Mouse (Mus musculus) urinary bladder, postnatal 25 days (tissue): ENCODE measurements around the gene Creb3l1.

Experiments
- DNase-seq: peaks from one replicate; pipeline ENCODE4 v3.0.0; 2022; ENCODE audit warnings: low spot score

The Creb3l1 gene

DNA sequence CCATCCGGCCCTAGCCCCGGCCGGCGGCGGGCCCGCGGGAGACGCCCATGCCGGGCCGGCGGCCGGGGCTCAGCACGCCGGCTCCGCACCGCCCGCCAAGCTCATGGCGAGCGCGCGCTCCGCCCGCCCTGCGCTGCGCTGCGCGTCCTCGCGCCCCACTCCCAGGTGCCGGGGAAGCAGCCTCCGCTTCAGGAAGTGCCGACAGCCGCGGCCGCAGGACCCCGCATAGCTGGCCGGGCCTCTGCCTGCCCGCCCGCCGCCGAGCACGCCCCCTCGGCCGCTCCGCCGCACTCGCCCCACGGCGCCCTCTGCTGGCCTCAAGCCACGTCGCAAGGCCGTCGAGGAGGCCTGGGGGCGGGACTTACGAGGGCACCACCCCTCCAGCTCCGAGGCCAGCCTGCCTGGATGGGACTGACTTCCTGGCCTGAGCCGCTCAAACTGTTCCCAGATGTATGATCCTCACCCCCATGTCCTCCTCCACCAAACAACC lies 60.8 kb downstream of the Creb3l1 start:
- DNase-seq = peak; percentile 100

DNA sequence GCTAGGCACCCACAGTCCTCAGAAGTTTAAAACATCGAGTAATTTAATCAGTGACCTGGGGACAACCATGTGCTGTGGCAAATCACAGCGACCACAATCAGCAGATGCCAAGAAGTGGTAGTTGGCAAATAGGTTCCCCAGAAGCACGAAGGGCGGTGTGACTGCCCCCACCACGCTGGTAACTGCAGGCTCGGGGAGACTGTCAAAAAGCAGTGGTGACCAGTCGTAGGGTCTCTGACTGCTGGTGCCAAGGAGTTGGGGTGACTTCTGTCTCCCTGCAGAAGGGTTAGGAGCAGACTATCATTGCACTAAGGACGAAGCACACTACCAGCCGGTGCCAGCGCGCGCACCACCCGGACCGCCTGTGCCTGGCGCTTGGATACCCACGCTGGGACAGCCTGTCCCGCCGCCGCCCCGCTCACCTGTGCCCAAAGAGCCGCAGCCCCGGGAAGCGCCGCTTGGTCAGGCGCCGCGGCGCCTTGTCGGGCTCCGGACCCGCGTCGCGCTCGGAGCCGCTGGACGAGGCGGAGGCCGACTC lies 61.4 kb downstream of the Creb3l1 start:
- no peak for DNase-seq

DNA sequence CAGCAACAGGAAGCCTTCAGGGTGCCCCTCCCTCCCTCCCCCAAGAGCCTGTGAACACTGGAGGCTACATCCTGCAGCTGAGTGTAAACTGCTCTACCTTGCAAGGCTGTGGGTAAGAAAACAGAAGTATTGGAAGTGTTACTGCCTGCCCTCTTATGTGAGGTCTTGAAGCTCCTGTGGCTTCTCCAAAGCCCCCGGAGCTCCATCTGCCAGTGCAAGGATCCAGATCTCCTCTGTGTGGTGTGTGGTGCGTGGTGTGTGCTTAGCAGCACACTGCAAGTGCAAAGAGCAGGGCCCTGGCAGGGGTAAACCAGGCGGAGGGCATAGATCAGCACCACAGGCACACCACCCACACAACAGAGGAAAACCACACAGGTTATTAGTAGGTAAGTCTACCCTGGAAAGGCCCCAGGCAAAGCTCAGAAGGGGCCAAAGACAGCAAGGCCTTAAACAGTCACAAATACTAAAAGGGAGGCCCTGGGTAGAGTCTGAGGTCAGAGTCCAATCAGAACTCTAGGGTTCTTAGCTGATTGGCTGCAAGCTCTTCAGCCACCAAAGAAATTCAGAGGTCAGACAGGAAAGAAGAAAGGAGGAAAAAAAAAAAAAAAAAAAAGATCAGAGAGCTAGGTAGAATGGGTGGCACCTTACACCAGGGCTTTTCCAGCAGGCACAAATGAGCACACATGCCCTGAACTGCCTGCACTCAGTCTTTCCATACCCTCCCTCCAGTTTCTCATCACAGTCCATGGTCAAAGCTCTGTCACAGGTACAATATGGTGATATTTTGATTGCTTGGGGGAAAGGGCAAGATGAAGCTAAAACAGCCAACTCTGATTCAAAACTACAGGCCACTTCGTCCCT lies 62.2 kb downstream of the Creb3l1 start:
- no peak for DNase-seq

DNA sequence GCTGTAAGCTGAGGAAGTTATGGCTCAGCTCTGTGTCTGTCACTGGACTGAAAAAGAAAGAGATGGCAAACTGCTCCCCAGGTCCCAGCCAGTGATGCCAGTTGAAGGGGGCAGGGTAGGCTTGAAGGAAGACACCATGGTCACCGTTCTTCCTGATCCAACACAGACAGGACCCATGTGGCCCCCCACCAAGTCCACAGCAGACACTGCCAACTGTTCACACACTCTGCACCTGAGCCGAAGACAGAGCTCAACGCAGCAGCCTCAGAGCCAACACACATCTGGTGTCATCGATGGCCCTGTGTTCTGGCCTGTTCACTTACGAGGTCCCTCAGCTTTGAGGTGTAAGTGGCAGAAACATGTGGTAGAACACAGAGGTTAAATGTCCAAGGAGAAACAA lies 63.8 kb downstream of the Creb3l1 start:
- no peak for DNase-seq

DNA sequence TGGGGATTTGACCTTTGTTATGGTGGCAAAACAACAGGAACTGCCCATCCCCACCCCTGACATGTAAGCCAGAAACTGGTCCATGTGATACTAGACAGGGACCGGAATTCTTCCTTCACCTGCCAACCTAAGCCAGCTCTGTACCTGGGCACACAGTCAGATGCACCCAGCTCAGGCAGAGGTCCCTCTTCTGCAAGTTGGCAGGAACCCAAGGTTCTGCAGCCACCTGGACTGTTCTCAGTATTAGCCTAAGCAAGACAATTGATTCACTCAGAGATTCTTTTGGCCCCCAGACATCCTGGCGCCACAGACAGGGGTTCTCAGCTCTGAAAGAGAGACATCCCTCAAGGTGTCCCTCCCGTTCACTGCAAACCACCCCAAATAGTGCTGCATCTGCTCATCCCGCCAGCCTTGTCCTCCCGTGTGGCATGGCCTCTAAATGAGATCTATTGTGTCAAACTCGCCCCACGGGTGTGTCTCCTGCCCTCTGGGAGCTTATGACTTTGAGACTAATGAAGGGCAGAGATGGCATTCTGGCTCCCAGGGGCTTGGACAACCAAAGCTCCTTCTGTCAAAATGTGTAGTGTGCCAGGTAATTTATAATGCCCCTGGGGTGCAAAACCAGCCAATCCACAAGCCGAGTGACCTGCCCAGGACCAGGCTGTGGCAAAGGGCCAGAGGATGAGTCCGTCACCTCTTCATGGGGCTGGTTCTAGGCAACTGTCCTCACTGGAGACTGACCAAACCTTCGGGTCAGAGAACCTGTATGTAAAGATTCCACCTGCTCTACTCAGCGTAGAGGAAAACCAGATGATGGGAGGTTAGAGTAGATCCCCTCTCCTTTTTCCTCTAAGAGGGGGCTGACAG lies 64.5 kb downstream of the Creb3l1 start:
- no peak for DNase-seq

DNA sequence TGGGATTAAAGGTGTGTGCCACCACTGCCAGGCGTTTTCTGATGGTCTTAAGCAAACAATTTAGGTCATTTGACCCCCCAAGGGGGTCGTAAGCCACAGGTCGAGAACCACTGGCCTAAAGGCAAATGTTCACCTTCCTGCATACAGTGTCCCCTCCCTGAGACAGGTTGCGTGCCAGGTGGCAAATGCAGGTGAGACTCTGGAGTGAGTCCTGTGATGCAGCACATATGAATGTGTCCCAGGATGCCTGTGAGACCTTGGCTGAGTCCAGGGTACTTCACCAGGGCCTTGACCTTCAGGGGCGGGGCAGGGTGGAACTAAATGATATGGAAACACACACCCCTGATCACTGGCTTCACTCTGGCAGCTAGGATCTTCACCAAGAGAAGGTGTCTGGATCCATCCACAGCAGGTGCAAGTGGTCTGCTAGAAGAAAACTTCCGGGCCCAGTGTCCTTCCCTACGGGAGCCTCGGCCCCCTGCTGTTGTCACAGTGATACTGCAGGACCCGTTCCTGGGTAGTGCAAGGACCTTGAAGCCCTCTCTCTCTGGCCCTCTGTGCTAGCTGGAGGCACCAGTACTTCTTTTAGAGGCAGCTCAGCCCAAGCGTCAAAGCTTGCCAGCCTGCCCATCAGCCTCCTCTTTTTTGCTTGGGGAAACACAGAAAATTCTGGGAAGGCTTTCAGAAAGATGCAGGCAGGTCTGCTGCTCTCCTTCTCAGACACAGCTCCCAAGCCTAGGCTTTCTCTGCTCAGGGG lies 65.4 kb downstream of the Creb3l1 start:
- no peak for DNase-seq

DNA sequence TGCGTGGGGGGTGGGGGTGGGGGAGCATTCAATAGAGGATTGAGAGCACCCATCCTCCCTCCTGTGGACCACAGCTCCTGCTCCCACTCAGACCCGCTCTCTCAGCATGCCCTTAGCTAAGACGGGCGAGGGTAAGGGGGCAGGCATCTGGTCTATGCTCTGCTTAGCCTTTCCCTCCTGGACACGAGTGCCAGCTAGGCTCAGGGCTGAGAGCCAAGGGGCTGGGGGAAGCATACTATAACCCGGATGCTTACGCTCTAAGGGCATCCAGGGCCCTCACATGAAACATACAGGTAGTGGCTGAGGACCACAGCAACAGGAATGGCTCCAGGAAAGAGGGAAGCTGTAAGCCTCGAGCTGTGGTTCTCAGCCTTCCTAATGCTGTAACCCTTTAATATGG lies 66.3 kb downstream of the Creb3l1 start:
- no peak for DNase-seq

DNA sequence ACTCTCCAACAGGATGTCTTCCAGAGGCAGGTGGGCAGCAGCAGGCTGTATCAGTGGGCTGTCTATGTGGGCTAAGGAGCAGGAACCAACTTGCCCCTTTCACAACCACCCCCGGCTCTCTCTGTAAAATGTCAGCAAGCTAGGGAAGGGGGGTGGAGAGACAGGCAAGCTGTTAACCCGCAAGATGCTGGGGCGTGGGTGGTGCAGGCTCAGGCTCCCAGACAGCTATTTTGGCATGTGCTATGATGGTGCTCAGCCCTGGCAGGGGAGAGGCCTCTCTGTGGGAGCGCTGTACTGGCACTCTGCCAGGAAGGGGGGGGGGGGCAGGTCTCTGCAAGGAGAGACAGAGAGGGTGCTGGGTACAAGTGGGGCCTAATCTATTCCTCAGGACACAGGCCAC lies 67.2 kb downstream of the Creb3l1 start:
- DNase-seq = no peak

DNA sequence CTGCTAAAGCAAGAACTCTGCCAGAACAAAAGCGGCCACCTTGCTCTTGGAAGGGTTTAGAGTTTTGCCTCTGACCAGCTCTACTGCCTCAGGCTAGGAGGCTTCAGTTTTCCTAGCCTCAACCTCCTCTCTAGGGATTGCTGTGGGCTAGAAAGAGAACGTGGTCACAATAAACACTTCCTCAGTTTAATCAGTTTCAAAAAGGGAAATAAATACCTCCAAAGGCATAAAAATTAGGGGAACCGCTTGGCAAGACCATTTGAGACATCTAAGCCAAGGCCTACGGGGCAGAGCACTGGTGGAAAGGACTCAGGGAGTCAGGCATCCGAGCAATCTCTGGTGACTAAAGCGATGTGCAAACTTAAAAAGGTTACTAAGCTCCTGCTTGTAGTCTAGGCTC lies 68.4 kb downstream of the Creb3l1 start:
- DNase-seq = no peak

DNA sequence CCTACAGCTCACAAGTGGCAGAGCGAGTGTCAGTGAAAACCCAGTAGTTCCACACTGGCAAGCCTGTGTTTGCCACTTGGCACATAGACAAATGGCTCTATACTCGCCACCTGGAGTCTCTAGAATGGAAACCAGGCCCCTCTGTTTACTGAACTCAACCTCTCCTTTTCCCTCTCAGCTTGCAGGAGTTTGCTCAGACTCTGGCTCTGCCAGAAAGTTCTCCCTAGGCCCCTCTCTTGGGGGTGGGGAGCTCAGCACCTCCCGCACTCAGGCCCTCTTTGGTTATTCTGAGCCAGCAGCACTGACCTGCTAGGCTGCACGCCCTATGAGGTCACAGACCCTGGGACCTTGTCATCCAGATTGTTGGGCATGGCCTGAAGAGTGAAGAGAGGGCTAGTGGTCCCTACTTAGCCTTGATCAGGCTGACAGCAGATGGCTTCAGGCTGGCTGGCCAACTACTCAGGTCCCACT lies 69.1 kb downstream of the Creb3l1 start:
- no peak for DNase-seq

DNA sequence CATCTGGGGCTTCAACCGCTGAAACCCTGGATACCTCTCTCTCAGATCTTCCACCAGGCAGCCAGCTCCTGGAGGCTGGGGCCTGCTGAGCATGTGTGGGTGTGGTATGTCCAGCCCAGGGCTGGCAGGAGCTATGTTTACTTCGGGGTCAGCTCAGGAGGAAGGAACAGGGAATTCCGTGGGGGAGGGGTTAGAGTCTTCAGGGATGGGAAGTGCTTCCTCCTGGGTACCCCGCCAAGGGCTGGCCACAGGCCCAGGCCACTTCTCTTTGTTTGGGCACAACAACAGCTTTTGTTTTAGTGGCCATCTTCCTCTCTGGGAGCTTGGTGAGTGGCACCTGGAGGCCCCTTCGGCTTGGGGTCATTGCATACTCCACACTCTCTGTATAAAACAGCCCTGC lies 70.5 kb downstream of the Creb3l1 start:
- no peak for DNase-seq

DNA sequence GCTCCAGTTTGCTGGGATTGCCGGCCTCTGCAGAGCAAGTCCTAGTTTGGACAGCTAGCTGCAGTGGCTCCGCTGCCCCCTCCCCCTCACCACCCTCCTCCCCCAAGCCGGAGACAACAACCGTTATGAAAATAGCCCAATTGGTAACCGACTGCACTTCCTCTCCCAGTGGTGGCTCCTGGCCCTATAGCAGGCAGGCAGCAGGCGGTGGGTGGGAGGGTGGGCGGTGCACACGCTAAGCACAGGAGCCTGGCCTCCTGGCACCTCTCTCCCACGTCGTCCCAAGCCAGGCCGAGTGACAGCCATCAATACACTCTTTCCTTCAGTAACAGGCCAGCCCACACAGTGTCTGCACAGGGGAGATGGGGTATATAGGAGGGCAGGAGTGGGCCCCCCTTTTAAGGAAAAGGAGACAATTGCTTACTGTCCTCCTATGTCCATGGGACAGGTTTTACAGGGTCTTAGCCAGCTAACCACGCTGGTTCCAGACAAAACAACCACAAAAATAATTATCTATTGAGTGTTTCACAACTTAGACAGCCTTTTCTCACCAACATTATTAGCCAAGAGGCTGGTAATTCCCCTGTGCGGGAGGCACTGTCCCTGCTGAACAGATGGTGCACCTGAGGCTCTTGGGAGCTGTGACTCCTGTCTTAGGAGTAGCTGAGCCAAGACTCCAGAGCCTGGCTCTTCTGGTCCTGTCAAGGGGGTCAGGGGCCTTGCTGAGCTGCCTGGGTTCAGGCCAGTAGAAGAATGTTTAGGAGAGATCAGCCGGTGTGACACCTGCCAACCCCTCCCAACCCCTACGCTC lies 73.8 kb downstream of the Creb3l1 start:
- DNase-seq = no peak

DNA sequence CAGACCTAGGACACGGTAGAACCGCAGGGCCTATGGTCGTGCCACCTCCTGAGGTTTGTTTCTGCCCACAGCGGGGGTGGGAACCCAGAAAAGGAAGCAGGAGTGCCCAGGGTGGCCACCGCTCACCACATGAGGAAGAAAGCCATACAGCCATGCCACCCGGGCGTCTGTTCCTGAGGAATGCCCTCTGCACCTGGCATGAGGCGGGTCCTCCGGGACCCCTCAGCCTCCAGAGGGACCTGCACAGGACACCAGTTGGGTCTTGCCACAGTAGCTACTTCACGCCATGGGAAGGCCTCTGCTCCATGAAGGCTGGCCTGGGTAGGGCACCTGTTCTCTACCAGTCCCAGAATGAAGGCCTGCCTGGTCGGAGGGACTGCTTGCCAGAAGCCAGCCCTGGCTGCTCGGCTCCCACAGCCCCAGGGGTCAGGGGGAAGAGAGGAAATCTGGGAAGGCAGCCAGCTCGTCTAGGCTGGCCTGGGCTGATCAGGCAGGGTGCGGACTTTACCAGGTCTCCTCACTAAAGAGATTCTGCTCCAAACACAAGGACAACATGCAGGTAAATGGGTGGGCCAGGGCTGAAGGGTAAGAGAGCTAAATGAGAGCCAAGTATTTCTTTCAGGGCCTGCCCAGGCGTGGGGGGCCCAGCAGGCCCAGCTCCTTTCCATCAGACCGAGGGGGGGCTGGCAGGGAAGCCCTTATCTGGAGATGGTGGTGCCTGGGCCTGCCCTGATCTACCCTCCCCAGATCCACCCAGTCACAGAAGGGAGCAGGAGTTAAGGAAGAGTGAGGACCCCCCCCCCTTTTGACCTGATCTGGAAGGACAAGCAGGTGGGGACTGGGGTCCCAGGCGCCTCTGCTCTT lies 74.7 kb downstream of the Creb3l1 start:
- DNase-seq = no peak

DNA sequence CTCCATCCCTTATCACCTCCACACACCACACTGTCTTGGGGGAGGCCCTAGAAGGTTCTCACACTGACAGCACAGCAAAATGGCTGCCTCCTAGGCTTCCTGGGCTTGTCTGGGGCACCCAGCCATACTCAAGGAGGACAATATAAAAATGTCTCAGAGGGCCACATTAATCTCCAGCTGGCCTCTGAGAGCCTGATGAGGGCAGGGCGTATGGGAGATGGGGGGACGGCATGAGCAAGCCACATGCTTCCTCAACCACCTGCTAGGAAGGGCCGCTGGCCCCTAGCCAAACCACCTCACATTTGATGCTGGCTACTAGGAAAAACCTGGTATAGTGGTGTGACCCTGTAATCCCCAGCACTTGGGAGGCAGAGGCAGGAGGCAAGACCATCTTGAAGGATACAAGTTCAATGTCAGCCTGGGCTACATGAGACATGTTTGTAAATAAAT lies 75.5 kb downstream of the Creb3l1 start:
- DNase-seq = no peak

DNA sequence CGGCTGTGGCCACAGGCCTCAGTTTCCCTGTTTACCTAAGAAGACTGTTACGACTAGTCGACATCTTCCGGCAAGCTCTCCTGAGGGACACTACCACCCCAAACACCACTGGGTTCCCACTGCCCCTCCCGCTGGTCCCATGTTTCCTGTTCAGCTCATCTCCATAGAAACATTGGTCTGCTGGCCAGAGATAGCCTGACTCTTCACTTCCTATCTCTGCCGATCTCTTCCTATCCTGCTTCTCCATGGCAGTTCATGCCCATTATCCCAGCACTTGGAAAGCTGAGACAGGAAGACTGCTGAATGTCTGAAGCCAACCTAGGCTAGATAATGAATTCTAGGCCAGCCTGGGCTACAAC lies 76.2 kb downstream of the Creb3l1 start:
- DNase-seq = no peak

DNA sequence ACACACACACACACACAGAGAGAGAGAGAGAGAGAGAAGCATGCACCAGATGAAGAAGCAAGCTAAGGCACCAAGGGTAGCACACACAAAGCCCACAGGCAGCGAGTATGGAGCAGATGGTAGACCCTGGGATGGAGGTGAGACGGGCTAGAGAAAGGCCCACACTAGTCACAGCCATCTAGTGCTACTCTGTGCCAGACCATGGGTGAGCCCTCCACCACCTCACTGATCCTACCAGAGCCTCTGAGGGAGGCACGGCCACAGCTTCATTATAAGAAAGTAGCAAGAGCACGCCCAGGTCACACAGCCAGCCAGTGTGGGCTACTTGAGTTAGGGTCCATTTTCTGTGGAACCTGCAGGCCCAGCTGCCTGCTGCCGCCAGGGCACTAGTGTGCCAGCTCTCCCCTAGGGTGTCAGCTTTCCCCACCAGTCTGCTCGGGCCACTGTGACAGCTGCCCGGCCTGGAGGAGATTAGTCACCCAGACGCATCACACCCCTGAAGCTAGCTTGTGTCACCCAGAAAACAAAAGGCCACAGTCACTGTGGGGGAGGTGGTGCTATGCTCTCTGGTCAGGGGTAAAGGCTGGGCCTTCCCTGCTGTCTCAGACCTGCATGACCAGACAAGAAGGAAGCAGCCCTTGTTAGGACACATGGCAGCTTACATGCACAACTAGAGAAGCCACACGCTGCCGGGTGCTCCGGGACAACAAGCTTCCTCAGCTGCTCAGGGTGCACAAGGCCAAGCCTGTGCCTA lies 76.7 kb downstream of the Creb3l1 start:
- DNase-seq = no peak

DNA sequence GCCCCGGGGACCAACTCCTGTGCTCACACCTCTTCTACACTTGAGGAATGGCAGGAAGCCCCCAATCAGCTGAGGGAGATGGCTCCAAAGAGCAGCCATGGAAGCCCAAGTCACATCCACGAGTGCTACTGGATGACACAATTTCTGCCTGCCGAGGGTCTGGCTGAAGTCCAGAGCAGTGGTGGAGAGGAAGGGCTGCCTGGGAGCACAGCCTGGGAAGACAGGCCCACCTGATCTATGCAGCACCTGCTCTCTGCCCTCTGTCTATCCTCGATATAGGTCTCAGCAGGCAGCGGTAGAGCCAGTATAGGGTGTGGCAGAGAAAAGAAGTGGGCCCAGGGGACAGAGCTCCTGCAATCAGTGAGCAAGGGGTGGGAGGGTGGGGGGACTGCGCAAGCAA lies 77.5 kb downstream of the Creb3l1 start:
- no peak for DNase-seq

DNA sequence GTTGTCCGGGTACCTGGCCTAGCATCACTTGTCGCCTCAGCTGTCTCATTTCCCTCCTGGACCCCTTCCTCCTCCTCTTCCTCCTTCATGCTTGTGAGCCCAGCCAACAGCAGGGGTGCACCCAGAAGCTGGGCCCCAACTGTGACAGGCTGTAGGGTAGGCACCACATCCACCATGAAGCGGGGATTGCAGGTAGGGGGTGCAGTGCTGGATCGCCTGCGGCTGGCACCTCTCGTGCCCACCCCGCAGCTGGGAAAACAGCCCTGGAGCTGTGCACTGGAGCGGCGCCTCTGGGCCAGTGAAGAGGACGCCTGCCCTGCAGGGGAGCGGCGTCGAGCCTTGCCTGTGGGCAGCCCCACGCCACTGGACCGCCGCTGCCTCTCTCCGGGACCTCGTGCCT lies 78.8 kb downstream of the Creb3l1 start, which contains the start of gene Gm9821:
TSS of gene Gm9821 (plus strand) at position 221 of the 400 bp plus-strand sequence.
- DNase-seq = no peak
